Mouse (Mus musculus): Measurements from ENCODE around the gene Gmnn. TPM values are rescaled to one million over a fixed set of nuclear protein-coding genes. Genes with fewer than 3 reads are reported as not detected.

Gene Gmnn
- polyA plus RNA-seq (2015; fragmentation: Nextera tagmentation; extraction: Ambion mirVana): 19.8 and 20.1 TPM in 2 replicates

DNA sequence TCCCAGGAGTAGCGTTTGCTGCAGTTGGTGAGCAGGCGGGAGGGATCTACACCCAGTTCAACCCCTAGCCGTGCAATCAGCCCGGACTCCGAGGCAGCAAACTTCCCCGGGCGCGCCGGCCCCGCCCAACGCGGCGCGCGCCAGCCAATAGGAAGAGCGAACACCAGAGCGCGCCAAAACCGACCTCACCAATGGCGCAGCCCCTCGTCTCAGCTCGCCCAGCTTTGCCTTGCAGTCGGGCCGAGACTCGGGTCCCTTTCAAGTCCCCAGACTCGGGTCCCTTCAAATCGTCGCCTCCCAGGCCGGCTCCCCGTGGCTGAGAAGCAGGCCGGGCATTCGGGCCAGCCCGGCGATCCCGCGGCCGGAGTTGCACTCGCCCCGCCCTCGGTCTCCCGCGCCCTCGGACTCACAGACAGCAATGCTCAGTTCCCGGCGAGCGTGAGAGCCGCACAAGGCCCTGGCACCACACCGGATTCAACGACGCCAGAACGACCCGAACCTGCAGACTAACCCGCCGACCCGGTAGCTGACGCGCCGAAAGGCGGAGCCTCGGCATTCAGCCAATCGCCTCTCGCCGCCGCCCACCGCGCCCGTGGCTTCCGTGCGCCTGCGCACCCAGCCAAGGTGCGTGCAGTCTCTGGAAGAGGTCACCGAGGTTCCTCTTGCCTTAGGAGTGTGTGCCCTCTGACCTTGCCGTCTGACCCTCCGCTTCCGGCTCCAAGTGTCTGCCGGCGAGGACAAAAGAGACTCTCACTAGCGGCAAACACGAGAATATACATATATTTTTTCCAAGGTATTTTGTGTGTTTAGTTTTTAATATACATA, at the start of gene Gmnn:
Gmnn (minus strand) TSS at position 521 of the 825 bp plus-strand sequence.
- Histone ChIP-seq H3K27me3 (replicated peaks; ENCODE audit: control insufficient read depth, insufficient read depth, low read length) (no peaks in the 10 kb centered on the region), H3K4me1 (ENCODE audit: control insufficient read depth, insufficient read depth, low read depth, low read length) (peaks cover 6% of the 10 kb centered on the region), H3K4me3 (ENCODE audit: low read length) (peak within 1 kb of the TSS; percentile 100), H3K27ac (ENCODE audit: low read depth, low read length) (peak within 1 kb of the TSS; percentile 80), H3K4me2 (ENCODE audit: low read length) (peak within 1 kb of the TSS; percentile 87), H3K36me3 (ENCODE audit: control insufficient read depth, insufficient read depth, low read length) (no peaks in the 10 kb centered on the region), H3K9ac (ENCODE audit: low read depth, low read length) (peak within 1 kb of the TSS; percentile 72), H3K9me3 (ENCODE audit: control insufficient read depth, low read length) (no peaks in the 10 kb centered on the region)
- WGBS: under 1% methylated on average over 78 of the region's 79 CpGs
- ATAC-seq: peak; percentile 98

DNA sequence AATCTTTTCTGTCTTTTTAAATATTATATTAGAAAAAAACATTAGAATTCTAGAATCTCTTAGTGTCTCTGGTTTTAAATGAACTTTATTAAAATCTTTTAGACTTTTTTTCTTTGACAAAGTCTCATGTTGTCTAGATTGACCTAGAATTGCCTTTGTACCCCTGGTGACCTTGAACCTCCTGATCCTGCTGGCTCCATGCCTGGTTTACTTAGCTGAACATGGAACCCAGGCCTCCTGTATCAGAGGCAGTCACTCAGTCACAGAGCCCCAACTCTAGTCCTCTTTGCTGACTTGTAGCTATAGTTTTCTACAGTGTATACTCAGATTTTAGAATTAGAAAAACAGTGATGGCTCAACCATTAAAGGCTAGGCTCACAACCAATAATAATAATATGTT, 44.4 kb upstream of the Gmnn start:
- no peak overlapping the region for H3K4me2 ChIP-seq (ENCODE audit: low read length)
- ATAC-seq: no peak

DNA sequence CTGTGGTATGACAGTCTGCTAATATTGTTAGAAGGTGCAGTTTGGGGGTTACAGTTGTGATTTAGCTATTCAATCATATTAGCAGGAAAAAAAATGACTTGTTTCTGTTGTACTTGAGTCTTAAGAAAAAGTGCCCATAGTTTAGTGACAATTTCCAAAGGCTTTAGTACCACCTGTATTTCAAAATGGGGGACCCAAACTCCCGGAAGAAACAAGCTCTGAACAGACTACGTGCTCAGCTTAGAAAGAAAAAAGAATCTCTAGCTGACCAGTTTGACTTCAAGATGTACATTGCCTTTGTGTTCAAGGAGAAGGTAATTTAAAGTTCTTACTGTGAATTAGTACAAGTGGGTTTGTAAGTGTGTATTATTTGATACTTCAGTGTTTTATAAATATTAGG, 41.5 kb upstream of the Gmnn start:
- Histone ChIP-seq H3K27ac (ENCODE audit: low read depth, low read length) (no peak overlapping the region), H3K4me1 (ENCODE audit: control insufficient read depth, insufficient read depth, low read depth, low read length) (peaks cover 17% of the 10 kb centered on the region), H3K9ac (ENCODE audit: low read depth, low read length) (no peak overlapping the region), H3K9me3 (ENCODE audit: control insufficient read depth, low read length) (no peaks in the 10 kb centered on the region), H3K4me2 (ENCODE audit: low read length) (peak overlapping the region; percentile 82), H3K27me3 (replicated peaks; ENCODE audit: control insufficient read depth, insufficient read depth, low read length) (no peaks in the 10 kb centered on the region), H3K36me3 (ENCODE audit: control insufficient read depth, insufficient read depth, low read length) (peaks cover 10% of the 10 kb centered on the region), H3K4me3 (ENCODE audit: low read length) (peak overlapping the region; percentile 99)
- WGBS: 19% methylated on average over 2 of the region's 2 CpGs
- no peak for ATAC-seq

More for the DNA sequence above, 44.4 kb upstream of the Gmnn start:
- H3K4me3 ChIP-seq (ENCODE audit: low read length): no peak overlapping the region
- no peak overlapping the region for H3K9ac ChIP-seq (ENCODE audit: low read depth, low read length)
- H3K4me1 ChIP-seq (ENCODE audit: control insufficient read depth, insufficient read depth, low read depth, low read length): peaks cover 17% of the 10 kb centered on the region
- H3K27ac ChIP-seq (ENCODE audit: low read depth, low read length): no peak overlapping the region
- H3K27me3 ChIP-seq (replicated peaks; ENCODE audit: control insufficient read depth, insufficient read depth, low read length): no peaks in the 10 kb centered on the region
- H3K36me3 ChIP-seq (ENCODE audit: control insufficient read depth, insufficient read depth, low read length): peaks cover 20% of the 10 kb centered on the region
- H3K9me3 ChIP-seq (ENCODE audit: control insufficient read depth, low read length): no peaks in the 10 kb centered on the region

DNA sequence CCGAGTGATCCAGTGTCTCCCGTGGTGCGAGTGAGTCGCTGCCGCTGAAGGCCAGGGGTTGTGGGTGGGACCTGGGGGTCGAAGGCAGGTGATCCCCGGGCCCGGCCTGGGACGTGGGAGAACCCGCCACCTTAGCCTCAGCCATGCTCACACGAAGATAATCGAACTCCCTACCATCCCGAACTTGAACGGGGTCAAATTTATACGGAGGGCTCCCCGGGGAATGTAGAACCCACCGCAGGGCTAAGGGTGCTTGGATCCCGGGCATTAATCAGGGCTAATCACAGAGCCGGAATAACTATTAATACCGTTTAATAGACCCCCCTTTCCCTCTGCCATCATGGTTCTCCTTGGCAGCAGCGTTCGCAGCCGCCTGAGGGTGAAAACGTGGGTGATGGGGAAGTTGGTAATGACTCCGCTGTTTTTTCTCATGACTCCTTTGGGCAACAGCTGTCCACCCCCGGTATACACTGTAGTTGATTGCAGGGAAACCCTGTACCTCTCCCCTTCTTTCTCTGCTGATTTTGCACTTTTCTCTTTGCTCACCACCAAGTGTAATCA, 40.5 kb upstream of the Gmnn start:
- peak overlapping the region; percentile 99 for H3K4me3 ChIP-seq (ENCODE audit: low read length)
- no peaks in the 10 kb centered on the region for H3K27me3 ChIP-seq (replicated peaks; ENCODE audit: control insufficient read depth, insufficient read depth, low read length)
- peaks cover 3% of the 10 kb centered on the region for H3K36me3 ChIP-seq (ENCODE audit: control insufficient read depth, insufficient read depth, low read length)
- no peaks in the 10 kb centered on the region for H3K9me3 ChIP-seq (ENCODE audit: control insufficient read depth, low read length)
- under 1% methylated on average over 26 of the region's 26 CpGs for WGBS
- no peak for ATAC-seq
- H3K4me2 ChIP-seq (ENCODE audit: low read length): peak overlapping the region; percentile 82
- peak overlapping the region; percentile 99 for H3K27ac ChIP-seq (ENCODE audit: low read depth, low read length)
- H3K4me1 ChIP-seq (ENCODE audit: control insufficient read depth, insufficient read depth, low read depth, low read length): peaks cover 17% of the 10 kb centered on the region
- peak overlapping the region; percentile 98 for H3K9ac ChIP-seq (ENCODE audit: low read depth, low read length)

DNA sequence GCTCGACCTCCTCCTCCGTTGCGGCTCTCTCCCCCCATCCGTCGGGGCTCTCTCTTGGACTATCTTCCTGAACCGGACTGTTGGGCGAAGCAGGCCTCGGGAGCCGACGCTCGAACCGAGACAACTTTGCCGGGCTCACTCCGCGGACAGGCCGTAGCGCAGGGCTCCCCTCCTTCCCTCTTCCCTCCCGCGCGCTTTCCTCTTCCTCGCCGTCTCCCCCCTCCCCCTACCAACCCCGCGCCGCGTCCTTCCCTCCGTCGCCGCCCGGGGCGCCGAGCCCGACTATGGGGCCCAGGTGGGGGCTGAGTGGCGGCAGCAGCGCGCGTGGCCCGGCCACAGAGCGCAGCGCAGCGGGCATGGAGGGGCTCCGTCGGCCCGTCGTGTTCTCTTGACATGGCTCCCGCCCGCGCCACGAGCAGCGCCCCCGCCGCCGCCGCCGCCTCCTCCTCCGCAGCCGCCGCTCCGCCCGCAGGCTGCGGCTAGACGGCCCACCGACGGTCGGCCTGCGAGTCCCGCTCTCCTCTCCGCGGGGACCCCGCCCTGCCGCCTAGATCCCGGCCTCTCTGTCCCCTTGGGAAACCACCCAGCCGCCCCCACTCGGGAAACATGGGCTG, 39.7 kb upstream of the Gmnn start, which contains the start of gene BC005537:
BC005537 (plus strand) TSS at position 350 of the 614 bp plus-strand sequence.
- peak within 1 kb of the TSS; percentile 82 for H3K4me2 ChIP-seq (ENCODE audit: low read length)
- H3K9ac ChIP-seq (ENCODE audit: low read depth, low read length): peak within 1 kb of the TSS; percentile 98
- peak within 1 kb of the TSS; percentile 99 for H3K27ac ChIP-seq (ENCODE audit: low read depth, low read length)
- H3K4me1 ChIP-seq (ENCODE audit: control insufficient read depth, insufficient read depth, low read depth, low read length): peaks cover 17% of the 10 kb centered on the region
- no peaks in the 10 kb centered on the region for H3K36me3 ChIP-seq (ENCODE audit: control insufficient read depth, insufficient read depth, low read length)
- under 1% methylated on average over 50 of the region's 74 CpGs for WGBS
- no peaks in the 10 kb centered on the region for H3K9me3 ChIP-seq (ENCODE audit: control insufficient read depth, low read length)
- peak within 1 kb of the TSS; percentile 99 for H3K4me3 ChIP-seq (ENCODE audit: low read length)
- ATAC-seq: peak; percentile 55
- H3K27me3 ChIP-seq (replicated peaks; ENCODE audit: control insufficient read depth, insufficient read depth, low read length): no peaks in the 10 kb centered on the region

DNA sequence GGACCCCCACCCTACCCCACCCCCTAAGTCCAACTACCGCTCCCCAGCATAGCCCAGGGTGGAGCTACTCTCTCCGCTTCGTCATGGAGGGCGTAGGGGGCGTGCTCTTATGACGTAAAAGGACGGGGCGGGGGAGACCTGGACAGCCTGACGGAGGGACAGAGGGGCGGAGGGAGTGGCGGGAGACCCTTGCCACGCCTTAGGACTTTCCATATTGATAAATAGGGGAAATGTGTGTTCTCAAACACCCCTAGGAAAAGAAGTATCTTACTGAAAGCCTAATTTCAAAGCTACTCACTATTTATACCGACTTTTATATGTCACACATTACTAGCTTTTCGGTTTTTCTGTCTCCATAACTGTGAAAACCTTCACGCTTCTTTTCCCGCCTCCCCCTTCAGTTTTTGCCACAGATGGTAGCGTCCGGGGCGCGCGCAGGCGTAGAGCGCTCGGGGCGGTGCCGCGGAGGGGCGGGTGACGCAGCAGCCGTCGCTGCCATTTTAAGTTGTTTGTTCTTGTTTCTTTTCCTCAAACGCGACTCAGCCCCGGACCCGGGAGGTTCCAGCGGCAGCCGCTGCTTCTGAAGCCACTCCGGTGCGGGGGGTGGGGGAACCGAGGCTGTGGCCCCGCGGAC, 39.1 kb upstream of the Gmnn start:
- Histone ChIP-seq H3K4me3 (ENCODE audit: low read length) (peak overlapping the region; percentile 99), H3K27ac (ENCODE audit: low read depth, low read length) (peak overlapping the region; percentile 99), H3K9me3 (ENCODE audit: control insufficient read depth, low read length) (no peaks in the 10 kb centered on the region), H3K27me3 (replicated peaks; ENCODE audit: control insufficient read depth, insufficient read depth, low read length) (no peaks in the 10 kb centered on the region), H3K4me2 (ENCODE audit: low read length) (peak overlapping the region; percentile 82), H3K36me3 (ENCODE audit: control insufficient read depth, insufficient read depth, low read length) (no peaks in the 10 kb centered on the region), H3K4me1 (ENCODE audit: control insufficient read depth, insufficient read depth, low read depth, low read length) (peaks cover 17% of the 10 kb centered on the region), H3K9ac (ENCODE audit: low read depth, low read length) (peak overlapping the region; percentile 98)
- 0% methylated on average over 42 of the region's 42 CpGs for WGBS
- ATAC-seq: peak; percentile 96

DNA sequence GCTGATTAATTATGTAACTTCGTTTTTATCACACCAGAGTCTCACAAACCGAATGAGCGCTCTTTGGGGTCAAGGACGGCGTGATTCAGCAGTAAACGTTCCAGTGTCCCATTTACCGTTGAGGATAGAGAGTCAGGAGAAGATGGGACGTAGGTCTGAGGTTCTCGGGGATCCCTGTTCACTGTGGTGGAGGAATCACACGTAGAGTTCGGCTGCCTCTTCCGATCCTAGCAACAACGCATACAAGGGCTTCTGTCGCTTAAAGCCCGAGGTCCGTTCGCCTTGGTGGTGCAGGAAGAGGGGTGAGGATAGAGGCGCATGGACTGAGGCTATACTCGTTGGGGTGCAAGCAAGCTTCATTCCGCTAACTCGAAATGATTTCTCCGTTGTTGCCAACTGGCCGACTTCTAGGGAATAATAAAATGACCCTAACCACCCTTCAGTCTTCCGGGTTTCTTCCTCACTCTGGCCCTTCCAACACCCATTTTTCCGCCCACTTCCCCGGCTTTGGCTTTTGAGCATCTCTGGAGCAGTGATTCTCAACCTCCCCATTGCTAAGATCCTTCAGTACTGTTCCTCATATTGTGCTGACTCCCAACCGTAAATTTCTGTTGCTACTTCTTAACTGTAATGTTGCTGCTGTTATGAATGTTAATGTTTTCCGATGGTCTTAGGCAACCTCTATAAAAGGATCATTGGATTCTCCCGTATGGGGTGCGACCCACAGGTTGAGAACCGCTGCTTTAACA, 38.4 kb upstream of the Gmnn start:
- peak overlapping the region; percentile 99 for H3K27ac ChIP-seq (ENCODE audit: low read depth, low read length)
- H3K27me3 ChIP-seq (replicated peaks; ENCODE audit: control insufficient read depth, insufficient read depth, low read length): no peaks in the 10 kb centered on the region
- H3K4me2 ChIP-seq (ENCODE audit: low read length): peak overlapping the region; percentile 82
- ATAC-seq: peak; percentile 60
- H3K9ac ChIP-seq (ENCODE audit: low read depth, low read length): peak overlapping the region; percentile 98
- H3K36me3 ChIP-seq (ENCODE audit: control insufficient read depth, insufficient read depth, low read length): no peaks in the 10 kb centered on the region
- H3K4me1 ChIP-seq (ENCODE audit: control insufficient read depth, insufficient read depth, low read depth, low read length): peaks cover 17% of the 10 kb centered on the region
- H3K4me3 ChIP-seq (ENCODE audit: low read length): peak overlapping the region; percentile 99
- WGBS: under 1% methylated on average over 31 of the region's 31 CpGs
- H3K9me3 ChIP-seq (ENCODE audit: control insufficient read depth, low read length): no peaks in the 10 kb centered on the region

DNA sequence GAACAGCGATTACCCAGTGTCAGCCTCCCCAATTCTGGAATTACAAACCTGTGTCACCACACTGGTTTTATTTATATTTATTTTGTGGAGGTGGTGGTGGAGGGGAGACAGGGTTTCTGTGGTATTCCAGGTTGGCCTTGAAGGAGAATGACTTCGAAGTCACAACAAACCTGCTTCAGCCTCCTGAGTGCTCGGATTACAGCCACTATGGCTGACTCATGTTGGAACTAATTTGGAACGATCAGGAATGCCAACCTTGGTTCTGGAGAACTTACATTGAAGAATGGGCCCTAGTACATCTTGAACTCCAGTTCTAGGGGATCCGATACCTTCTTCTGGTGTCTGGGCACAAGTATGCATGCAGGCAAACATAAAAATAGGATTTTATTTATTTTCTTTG, 37.7 kb upstream of the Gmnn start:
- Histone ChIP-seq H3K9ac (ENCODE audit: low read depth, low read length) (no peak overlapping the region), H3K27me3 (replicated peaks; ENCODE audit: control insufficient read depth, insufficient read depth, low read length) (no peaks in the 10 kb centered on the region), H3K4me3 (ENCODE audit: low read length) (no peak overlapping the region), H3K4me1 (ENCODE audit: control insufficient read depth, insufficient read depth, low read depth, low read length) (peaks cover 14% of the 10 kb centered on the region), H3K36me3 (ENCODE audit: control insufficient read depth, insufficient read depth, low read length) (no peaks in the 10 kb centered on the region), H3K27ac (ENCODE audit: low read depth, low read length) (no peak overlapping the region), H3K9me3 (ENCODE audit: control insufficient read depth, low read length) (no peaks in the 10 kb centered on the region), H3K4me2 (ENCODE audit: low read length) (peak overlapping the region; percentile 82)
- ATAC-seq: no peak
- WGBS: 73% methylated on average over 5 of the region's 5 CpGs
